Mouse (Mus musculus) kidney, adult 2 months (tissue): ENCODE data around the gene Zbtb18.

Experiments used
- CTCF ChIP-seq: fragments of 200-500 bp; conservative IDR thresholded peaks from 2 replicates; pipeline ENCODE4 v1.5.1; 2011; ENCODE audit warnings: low read depth, mild to moderate bottlenecking, control low read depth, low read length, moderate library complexity, mixed read lengths; ENCODE audit not compliant: insufficient read depth, insufficient read length
- POLR2A ChIP-seq: fragments of 200-500 bp; IDR thresholded peaks from one replicate; pipeline ENCODE4 v1.6.1; 2011; ENCODE audit warnings: low read depth, low read length, control low read depth

- no peak for TF ChIP-seq CTCF
- no peak for TF ChIP-seq POLR2A
Measured at GRCm38 (mm10) chr1:177484680-177485079, 42.5 kb downstream of the Zbtb18 start.
